Mouse (Mus musculus): ENCODE measurements around the gene 4933428G20Rik. TPM values are rescaled to one million over a fixed set of nuclear protein-coding genes. Genes with fewer than 3 reads are reported as not detected.

4933428G20Rik gene
- polyA plus RNA-seq, 1 experiment from 2014 or later, result not detected

- 88% methylated on average over 3 of the region's 4 CpGs for WGBS (ENCODE audit: missing documents)
- Histone ChIP-seq H3K36me3 (ENCODE audit: inconsistent target) (peaks cover 26% of the 10 kb centered on the region; the same call in 1 of the 2 replicates), H3K27ac (no peak overlapping the region), H3K79me2 (ENCODE audit: inconsistent target) (peaks cover 24% of the 10 kb centered on the region; the same call in 1 of the 2 replicates), H3K4me3 (ENCODE audit: inconsistent target) (no peak overlapping the region)
These were observed 54.1 kb downstream of the 4933428G20Rik start for GRCm38 (mm10) chr11:97445999-97446511.

- Histone ChIP-seq H3K36me3 (ENCODE audit: inconsistent target) (peaks cover 26% of the 10 kb centered on the region; the same call in 1 of the 2 replicates), H3K79me2 (ENCODE audit: inconsistent target) (peaks cover 28% of the 10 kb centered on the region; the same call in 1 of the 2 replicates), H3K27ac (no peak overlapping the region), H3K4me3 (ENCODE audit: inconsistent target) (no peak overlapping the region)
- 95% methylated on average over 6 of the region's 6 CpGs for WGBS (ENCODE audit: missing documents)
These were observed 54.5 kb downstream of the 4933428G20Rik start for GRCm38 (mm10) chr11:97445596-97445995.

- WGBS (ENCODE audit: missing documents), result 81% methylated on average over 9 of the region's 11 CpGs
- Histone ChIP-seq H3K4me3 (ENCODE audit: inconsistent target) (no peak overlapping the region), H3K27ac (no peak overlapping the region), H3K79me2 (ENCODE audit: inconsistent target) (peaks cover 29% of the 10 kb centered on the region; the same call in 1 of the 2 replicates), H3K36me3 (ENCODE audit: inconsistent target) (peaks cover 22% of the 10 kb centered on the region; the same call in 1 of the 2 replicates)
These were observed 57.1 kb downstream of the 4933428G20Rik start for GRCm38 (mm10) chr11:97442891-97443675.

- Histone ChIP-seq H3K79me2 (ENCODE audit: inconsistent target) (peaks cover 40% of the 10 kb centered on the region), H3K36me3 (ENCODE audit: inconsistent target) (peaks cover 19% of the 10 kb centered on the region; the same call in 1 of the 2 replicates), H3K27ac (no peak overlapping the region), H3K4me3 (ENCODE audit: inconsistent target) (no peak overlapping the region)
- WGBS (ENCODE audit: missing documents), result 65% methylated on average over 3 of the region's 3 CpGs
These were observed 58.4 kb downstream of the 4933428G20Rik start for GRCm38 (mm10) chr11:97441658-97442125.

GRCm38 (mm10) chr11:97441036-97441657 lies 59.0 kb downstream of the 4933428G20Rik start:
- Histone ChIP-seq H3K4me3 (ENCODE audit: inconsistent target) (peak overlapping the region; percentile 25), H3K79me2 (ENCODE audit: inconsistent target) (peaks cover 45% of the 10 kb centered on the region), H3K27ac (no peak overlapping the region), H3K36me3 (ENCODE audit: inconsistent target) (peaks cover 16% of the 10 kb centered on the region; the same call in 1 of the 2 replicates)
- WGBS (ENCODE audit: missing documents), result 34% methylated on average over 15 of the region's 15 CpGs

Other genes with a start within 250 kb of the 4933428G20Rik start
- 33.4 to 65.0 TPM (median 53.5 TPM) in 3 replicates for gene Npepps, start 219.7 kb downstream of the 4933428G20Rik start, polyA plus RNA-seq (2018)
- gene Mrpl45, start 184.6 kb downstream of the 4933428G20Rik start, polyA plus RNA-seq (2018), result 18.4 to 24.4 TPM (median 20.9 TPM) in 3 replicates
- 0.01 TPM in 1 of 3 replicates, not detected in the others for gene Gpr179, start 148.3 kb downstream of the 4933428G20Rik start, polyA plus RNA-seq (2018)
- gene Socs7, start 137.8 kb downstream of the 4933428G20Rik start, polyA plus RNA-seq (2018), result 6.2 to 10.1 TPM (median 7.0 TPM) in 3 replicates
- gene Arhgap23, start 84.8 kb downstream of the 4933428G20Rik start, polyA plus RNA-seq (2018), result 12.8 to 18.7 TPM (median 14.4 TPM) in 3 replicates
- gene Srcin1, start 75.8 kb upstream of the 4933428G20Rik start, polyA plus RNA-seq (2018), result 0.03 to 0.07 TPM in 2 of 3 replicates, not detected in the other
- gene Epop, start 129.4 kb upstream of the 4933428G20Rik start, polyA plus RNA-seq (2018), result 0.43 to 2.7 TPM (median 0.68 TPM) in 3 replicates
- gene Mllt6, start 163.1 kb upstream of the 4933428G20Rik start, polyA plus RNA-seq (2018), result 8.7 to 23.8 TPM (median 10.1 TPM) in 3 replicates
- 9.0 to 17.9 TPM (median 13.7 TPM) in 3 replicates for gene Cisd3, start 185.5 kb upstream of the 4933428G20Rik start, polyA plus RNA-seq (2018)
- gene Pcgf2, start 200.2 kb upstream of the 4933428G20Rik start, polyA plus RNA-seq (2018), result 3.7 to 7.5 TPM (median 3.9 TPM) in 3 replicates
- gene Psmb3, start 203.1 kb upstream of the 4933428G20Rik start, polyA plus RNA-seq (2018), result 79.7 to 207 TPM (median 133 TPM) in 3 replicates
- gene Pip4k2b, start 244.4 kb upstream of the 4933428G20Rik start, polyA plus RNA-seq (2018), result 25.4 to 37.6 TPM (median 25.7 TPM) in 3 replicates